Mouse (Mus musculus) ES-Bruce4 (cell line): ENCODE measurements around the gene Smyd2.

Experiments
- CTCF ChIP-seq: IDR thresholded peaks from one replicate; pipeline ENCODE4 v1.8.1; 2011; ENCODE audit warnings: low read depth, low read length
- POLR2A ChIP-seq: IDR thresholded peaks from one replicate; pipeline ENCODE4 v1.8.1; 2011; ENCODE audit warnings: low read length; ENCODE audit not compliant: insufficient read depth

- TF ChIP-seq CTCF (no peak), POLR2A (no peak)
Observed at GRCm38 (mm10) chr1:189959802-189960201, 37.6 kb upstream of the Smyd2 start.
